8 mouse cellular contexts compared by ENCODE assay signal in genomic region chr16:91596779-91597671, GRCm38 (mm10). TPM values are rescaled to one million over a fixed set of nuclear protein-coding genes. Genes with fewer than 3 reads are reported as not detected.
DNase-seq lines count a peak whose midpoint lies in the region; ATAC-seq and TF ChIP-seq lines count a peak whose summit lies in the region.

No protein-coding gene starts in this region.

- H3K27ac ChIP-seq in forebrain, embryonic 16.5 days (ENCODE audit: low read length), result peak overlapping the region; percentile 56
- H3K27ac ChIP-seq in liver, adult 2 months (replicated peaks; ENCODE audit: insufficient read depth, low read depth, low read length), result peak overlapping the region; percentile 60
- peak overlapping the region; percentile 69 for H3K27ac ChIP-seq in midbrain, embryonic 16.5 days (ENCODE audit: low read length)

- no peak for TF ChIP-seq CTCF in liver, adult 2 months (IDR thresholded peaks at IDR 0.05; ENCODE audit: low read depth, low read length)

- H3K4me2 ChIP-seq in forebrain, embryonic 16.5 days (ENCODE audit: low read length), result peak overlapping the region; percentile 57
- H3K4me2 ChIP-seq in midbrain, embryonic 16.5 days (ENCODE audit: low read length), result peak overlapping the region; percentile 85

- H3K4me1 ChIP-seq in forebrain, embryonic 16.5 days (replicated peaks; ENCODE audit: control insufficient read depth, insufficient read depth, low read length), result peaks cover 18% of the 10 kb centered on the region
- peaks cover 7% of the 10 kb centered on the region for H3K4me1 ChIP-seq in liver, adult 2 months (ENCODE audit: control insufficient read depth, insufficient read depth, low read length)
- peaks cover 10% of the 10 kb centered on the region for H3K4me1 ChIP-seq in midbrain, embryonic 16.5 days (ENCODE audit: control insufficient read depth, insufficient read depth, low read length)

- peak overlapping the region; percentile 82 for H3K9ac ChIP-seq in forebrain, embryonic 16.5 days (replicated peaks; ENCODE audit: low read depth, low read length)
- peak overlapping the region; percentile 80 for H3K9ac ChIP-seq in liver, adult 2 months (ENCODE audit: low read depth, low read length)
- H3K9ac ChIP-seq in midbrain, embryonic 16.5 days (ENCODE audit: low read depth, low read length), result peak overlapping the region; percentile 87

- ATAC-seq in frontal cortex, adult (ENCODE audit: low TSS enrichment), result peak; percentile 50
- no peak; the same call in none of the 2 replicates for ATAC-seq in forebrain, embryonic 16.5 days
- ATAC-seq in midbrain, embryonic 16.5 days, result no peak; the same call in 1 of the 2 replicates
- ATAC-seq in granulocyte monocyte progenitor cell, adult 5-6 weeks (replicated peaks; ENCODE audit: poor library complexity, severe bottlenecking), result no peak

- no peak for DNase-seq in frontal cortex, postnatal 10 days (ENCODE audit: low spot score in 2 of 2)
- DNase-seq in urinary bladder, postnatal 14 days (ENCODE audit: low spot score), result peak; percentile 16
- DNase-seq in urinary bladder, postnatal 10 days (ENCODE audit: low spot score), result no peak
- DNase-seq in liver, adult 2 months (ENCODE audit: extremely low read depth, low read depth, low spot score), result no peak

- TF ChIP-seq POLR2A in liver, adult 2 months (IDR thresholded peaks at IDR 0.05; ENCODE audit: extremely low read depth, insufficient read depth, low read length), result peak; percentile 47; the same call in 1 of the 2 replicates

- peaks cover 25% of the 10 kb centered on the region for H3K79me2 ChIP-seq in liver, adult 2 months (ENCODE audit: control insufficient read depth, insufficient read depth, low read length)

- no peaks in the 10 kb centered on the region for H3K9me3 ChIP-seq in forebrain, embryonic 16.5 days (ENCODE audit: control insufficient read depth, low read length)
- H3K9me3 ChIP-seq in midbrain, embryonic 16.5 days (replicated peaks; ENCODE audit: control insufficient read depth, low read length, poor library complexity, severe bottlenecking), result no peaks in the 10 kb centered on the region

- H3K27me3 ChIP-seq in forebrain, embryonic 16.5 days (replicated peaks; ENCODE audit: control insufficient read depth, insufficient read depth, low read length), result peaks cover 3% of the 10 kb centered on the region; the same call in 1 of the 2 replicates
- H3K27me3 ChIP-seq in liver, adult 2 months (ENCODE audit: control insufficient read depth, insufficient read depth, low read length), result no peaks in the 10 kb centered on the region
- H3K27me3 ChIP-seq in midbrain, embryonic 16.5 days (ENCODE audit: control insufficient read depth, insufficient read depth, low read depth, low read length), result peaks cover 3% of the 10 kb centered on the region; the same call in 1 of the 2 replicates

- WGBS in forebrain, embryonic 16.5 days, result under 1% methylated on average over 75 of the region's 75 CpGs
- WGBS in liver, adult 2 months, result 2% methylated on average over 75 of the region's 75 CpGs
- under 1% methylated on average over 58 of the region's 75 CpGs for WGBS in midbrain, embryonic 16.5 days

- no peaks in the 10 kb centered on the region for H3K36me3 ChIP-seq in forebrain, embryonic 16.5 days (ENCODE audit: control insufficient read depth, insufficient read depth)
- H3K36me3 ChIP-seq in liver, adult 2 months (ENCODE audit: control insufficient read depth, insufficient read depth, low read length), result no peaks in the 10 kb centered on the region
- H3K36me3 ChIP-seq in midbrain, embryonic 16.5 days (ENCODE audit: control insufficient read depth, insufficient read depth, low read length), result no peaks in the 10 kb centered on the region

- H3K4me3 ChIP-seq in forebrain, embryonic 16.5 days (replicated peaks; ENCODE audit: low read length), result peak overlapping the region; percentile 96
- H3K4me3 ChIP-seq in liver, adult 2 months (ENCODE audit: insufficient read depth, low read depth, low read length), result peak overlapping the region; percentile 85
- peak overlapping the region; percentile 62 for H3K4me3 ChIP-seq in midbrain, embryonic 16.5 days (ENCODE audit: low read depth, low read length)

RNA-seq across cellular contexts. Expression of gene Tmem50b, which starts 0.6 kb away (rescaled TPM):
- 93.8 and 101 TPM in 2 replicates for polyA plus RNA-seq in forebrain, embryonic 16.5 days (2015; fragmentation: Nextera tagmentation; extraction: Ambion mirVana)
- total RNA-seq in liver, adult 2 months (2014; rRNA removed), result 3.0 and 3.4 TPM in 2 replicates
- 4.9 and 6.2 TPM in 2 replicates for polyA plus RNA-seq in liver, adult 2 months (2012; rRNA removed)
- polyA plus RNA-seq in midbrain, embryonic 16.5 days (2015; fragmentation: Nextera tagmentation; extraction: Ambion mirVana), result 95.1 and 106 TPM in 2 replicates
- 56.8 and 64.9 TPM in 2 replicates for total RNA-seq in granulocyte monocyte progenitor cell, adult 5-6 weeks (2014; fragmentation: Nextera tagmentation)
- total RNA-seq in granulocyte monocyte progenitor cell, adult 5-6 weeks (2017), result 38.5 and 41.1 TPM in 2 replicates

RNA-seq across cellular contexts. Expression of gene Dnajc28, which starts 21.8 kb away (rescaled TPM):
- polyA plus RNA-seq in forebrain, embryonic 16.5 days (2015; fragmentation: Nextera tagmentation; extraction: Ambion mirVana), result 6.9 and 8.5 TPM in 2 replicates
- 8.9 and 11.3 TPM in 2 replicates for total RNA-seq in liver, adult 2 months (2014; rRNA removed)
- polyA plus RNA-seq in liver, adult 2 months (2012; rRNA removed), result 1.9 and 2.2 TPM in 2 replicates
- polyA plus RNA-seq in midbrain, embryonic 16.5 days (2015; fragmentation: Nextera tagmentation; extraction: Ambion mirVana), result 6.9 and 7.3 TPM in 2 replicates
- 2.4 and 2.8 TPM in 2 replicates for total RNA-seq in granulocyte monocyte progenitor cell, adult 5-6 weeks (2014; fragmentation: Nextera tagmentation)
- total RNA-seq in granulocyte monocyte progenitor cell, adult 5-6 weeks (2017), result 6.1 and 9.2 TPM in 2 replicates

RNA-seq across cellular contexts. Expression of gene Gart, which starts 49.7 kb away (rescaled TPM):
- 71.7 and 81.4 TPM in 2 replicates for polyA plus RNA-seq in forebrain, embryonic 16.5 days (2015; fragmentation: Nextera tagmentation; extraction: Ambion mirVana)
- 25.0 and 34.4 TPM in 2 replicates for total RNA-seq in liver, adult 2 months (2014; rRNA removed)
- 21.3 and 23.9 TPM in 2 replicates for polyA plus RNA-seq in liver, adult 2 months (2012; rRNA removed)
- 55.2 and 62.5 TPM in 2 replicates for polyA plus RNA-seq in midbrain, embryonic 16.5 days (2015; fragmentation: Nextera tagmentation; extraction: Ambion mirVana)
- total RNA-seq in granulocyte monocyte progenitor cell, adult 5-6 weeks (2014; fragmentation: Nextera tagmentation), result 169 and 244 TPM in 2 replicates
- 443 and 453 TPM in 2 replicates for total RNA-seq in granulocyte monocyte progenitor cell, adult 5-6 weeks (2017)

RNA-seq across cellular contexts. Expression of gene Ifngr2, which starts 50.2 kb away (rescaled TPM):
- polyA plus RNA-seq in forebrain, embryonic 16.5 days (2015; fragmentation: Nextera tagmentation; extraction: Ambion mirVana), result 118 and 124 TPM in 2 replicates
- 8.2 and 10.4 TPM in 2 replicates for total RNA-seq in liver, adult 2 months (2014; rRNA removed)
- polyA plus RNA-seq in liver, adult 2 months (2012; rRNA removed), result 7.3 TPM in 2 replicates
- 104 and 125 TPM in 2 replicates for polyA plus RNA-seq in midbrain, embryonic 16.5 days (2015; fragmentation: Nextera tagmentation; extraction: Ambion mirVana)
- total RNA-seq in granulocyte monocyte progenitor cell, adult 5-6 weeks (2014; fragmentation: Nextera tagmentation), result 29.2 TPM in 2 replicates
- 12.8 and 13.0 TPM in 2 replicates for total RNA-seq in granulocyte monocyte progenitor cell, adult 5-6 weeks (2017)

RNA-seq across cellular contexts. Expression of gene Son, which starts 50.3 kb away (rescaled TPM):
- 129 and 134 TPM in 2 replicates for polyA plus RNA-seq in forebrain, embryonic 16.5 days (2015; fragmentation: Nextera tagmentation; extraction: Ambion mirVana)
- total RNA-seq in liver, adult 2 months (2014; rRNA removed), result 106 and 111 TPM in 2 replicates
- polyA plus RNA-seq in liver, adult 2 months (2012; rRNA removed), result 38.0 and 59.5 TPM in 2 replicates
- polyA plus RNA-seq in midbrain, embryonic 16.5 days (2015; fragmentation: Nextera tagmentation; extraction: Ambion mirVana), result 98.4 and 115 TPM in 2 replicates
- total RNA-seq in granulocyte monocyte progenitor cell, adult 5-6 weeks (2014; fragmentation: Nextera tagmentation), result 326 and 356 TPM in 2 replicates
- total RNA-seq in granulocyte monocyte progenitor cell, adult 5-6 weeks (2017), result 242 and 285 TPM in 2 replicates

Comparison
In these comparisons a context has a peak if more than half of its experiments do, and no peak if none do; other contexts are left out.
1. RNA of gene Tmem50b, which starts 0.6 kb away (polyA plus RNA-seq): 95.1 to 106 TPM in midbrain, embryonic 16.5 days and 93.8 to 101 TPM in forebrain, embryonic 16.5 days; 4.9 to 6.2 TPM in liver, adult 2 months; every median in the first group is over 10 times any median in the second.
2. Peak in every context shown above with its lines, with median percentiles within 50 percentile points of each other: H3K27ac ChIP-seq, H3K4me3 ChIP-seq and H3K9ac ChIP-seq.